Mouse (Mus musculus): ENCODE data around the gene Szt2. TPM values are rescaled to one million over a fixed set of nuclear protein-coding genes. Genes with fewer than 3 reads are reported as not detected.

The Szt2 gene
- polyA plus RNA-seq, 1 experiment: 7.6 TPM

DNA sequence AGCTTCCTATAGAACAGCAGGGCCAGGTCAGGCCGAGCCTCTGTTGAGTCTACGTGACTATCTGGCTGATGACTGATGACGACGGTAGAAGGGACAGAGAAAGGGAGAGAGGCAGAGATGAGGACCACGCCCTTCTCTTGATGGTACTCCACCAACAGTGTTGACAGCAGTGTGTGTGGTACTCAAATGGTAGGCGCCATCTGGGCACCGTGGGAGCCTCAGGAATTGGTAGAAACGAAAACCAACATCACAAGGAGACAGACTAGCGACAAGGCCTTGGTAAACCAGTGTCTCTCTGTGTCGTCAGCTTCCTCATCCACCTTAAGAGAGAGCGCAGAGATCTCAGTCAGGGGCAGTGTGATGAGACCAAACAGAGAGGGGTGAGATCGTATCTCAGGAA lies 41.5 kb downstream of the Szt2 start:
- no peak for TF ChIP-seq USF1 (IDR thresholded peaks at IDR 0.05; ENCODE audit: low read depth)
- TF ChIP-seq CTCF (IDR thresholded peaks at IDR 0.05; ENCODE audit: control insufficient read depth, insufficient read depth, insufficient read length): no peak
- TF ChIP-seq MAX (IDR thresholded peaks at IDR 0.05): no peak
- TF ChIP-seq FOSL1 (IDR thresholded peaks at IDR 0.05; ENCODE audit: insufficient read depth, low read length, poor library complexity, severe bottlenecking): no peak
- no peak for TF ChIP-seq MYOD1 (IDR thresholded peaks at IDR 0.05; ENCODE audit: control insufficient read depth, insufficient read length, low read depth)
- TF ChIP-seq MYOG (IDR thresholded peaks at IDR 0.05; ENCODE audit: control insufficient read depth, extremely low read depth, insufficient read length): no peak
- no peak for TF ChIP-seq CEBPB (IDR thresholded peaks at IDR 0.05; ENCODE audit: low read depth)

DNA sequence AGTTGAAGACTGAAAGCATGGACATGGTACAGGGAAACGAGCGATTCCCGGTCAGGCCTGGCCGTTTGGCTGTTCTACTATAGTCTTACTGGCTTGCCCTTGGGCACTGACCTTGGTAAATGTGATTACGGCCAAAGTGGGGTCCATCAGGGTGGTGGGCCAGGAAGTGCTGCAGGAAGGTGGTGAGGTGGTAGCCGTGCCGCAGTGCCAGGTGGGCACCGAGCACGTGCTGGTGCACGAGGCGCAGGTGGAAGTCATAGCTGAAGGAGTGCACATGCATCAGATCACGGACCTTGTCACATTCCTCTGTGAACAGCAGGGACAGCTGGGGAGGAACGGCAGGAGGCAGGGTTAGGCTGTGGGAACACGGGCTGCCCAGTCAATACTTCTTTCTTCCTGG lies 43.1 kb downstream of the Szt2 start:
- Histone ChIP-seq H3K4me3 (ENCODE audit: insufficient read depth, poor library complexity, severe bottlenecking) (no peak overlapping the region), H3K27me3 (ENCODE audit: control insufficient read depth, insufficient read depth, insufficient read length) (no peaks in the 10 kb centered on the region), H3K79me2 (ENCODE audit: control insufficient read depth, insufficient read depth) (no peaks in the 10 kb centered on the region), H3K36me3 (ENCODE audit: control insufficient read depth, insufficient read depth) (peaks cover 32% of the 10 kb centered on the region), H3K79me3 (ENCODE audit: low read depth) (no peaks in the 10 kb centered on the region), H3ac (ENCODE audit: control insufficient read depth, insufficient read length, low read depth) (no peak overlapping the region)
- TF ChIP-seq FOSL1 (IDR thresholded peaks at IDR 0.05; ENCODE audit: insufficient read depth, low read length, poor library complexity, severe bottlenecking) (no peak), MAX (IDR thresholded peaks at IDR 0.05) (no peak), MYOG (IDR thresholded peaks at IDR 0.05; ENCODE audit: control insufficient read depth, extremely low read depth, insufficient read length) (no peak), CEBPB (IDR thresholded peaks at IDR 0.05; ENCODE audit: low read depth) (no peak), USF1 (IDR thresholded peaks at IDR 0.05; ENCODE audit: low read depth) (no peak), MYOD1 (IDR thresholded peaks at IDR 0.05; ENCODE audit: control insufficient read depth, insufficient read length, low read depth) (no peak), CTCF (IDR thresholded peaks at IDR 0.05; ENCODE audit: control insufficient read depth, insufficient read depth, insufficient read length) (no peak)

More for the DNA sequence above, 41.5 kb downstream of the Szt2 start:
- Histone ChIP-seq H3K27me3 (ENCODE audit: control insufficient read depth, insufficient read depth, insufficient read length) (no peaks in the 10 kb centered on the region), H3K79me2 (ENCODE audit: control insufficient read depth, insufficient read depth) (no peaks in the 10 kb centered on the region), H3K79me3 (ENCODE audit: low read depth) (no peaks in the 10 kb centered on the region), H3K4me3 (ENCODE audit: insufficient read depth, poor library complexity, severe bottlenecking) (no peak overlapping the region), H3ac (ENCODE audit: control insufficient read depth, insufficient read length, low read depth) (no peak overlapping the region), H3K36me3 (ENCODE audit: control insufficient read depth, insufficient read depth) (peaks cover 39% of the 10 kb centered on the region)

DNA sequence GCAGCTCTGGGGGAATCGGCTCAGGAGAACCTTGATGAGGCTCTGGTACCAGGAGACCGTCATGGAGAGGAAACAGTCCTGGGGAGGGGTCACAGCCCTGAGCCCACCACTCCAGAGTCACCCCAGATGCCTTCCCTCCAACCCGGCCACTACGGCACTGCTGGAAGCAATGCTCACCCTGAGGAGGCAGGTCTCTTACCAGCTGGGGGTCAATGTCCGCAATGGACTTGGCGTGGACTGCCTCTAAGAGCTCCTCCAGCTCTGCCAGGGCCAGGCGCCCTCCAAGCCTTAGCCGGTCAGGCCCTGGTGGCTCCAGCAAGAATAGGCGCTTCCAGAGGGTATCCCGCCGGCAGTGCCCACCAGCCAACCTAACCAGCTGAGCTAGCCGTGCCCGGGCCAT lies 44.4 kb downstream of the Szt2 start:
- TF ChIP-seq MAX (IDR thresholded peaks at IDR 0.05) (no peak), MYOG (IDR thresholded peaks at IDR 0.05; ENCODE audit: control insufficient read depth, extremely low read depth, insufficient read length) (no peak), MYOD1 (IDR thresholded peaks at IDR 0.05; ENCODE audit: control insufficient read depth, insufficient read length, low read depth) (no peak), FOSL1 (IDR thresholded peaks at IDR 0.05; ENCODE audit: insufficient read depth, low read length, poor library complexity, severe bottlenecking) (no peak), USF1 (IDR thresholded peaks at IDR 0.05; ENCODE audit: low read depth) (no peak), CTCF (IDR thresholded peaks at IDR 0.05; ENCODE audit: control insufficient read depth, insufficient read depth, insufficient read length) (no peak), CEBPB (IDR thresholded peaks at IDR 0.05; ENCODE audit: low read depth) (no peak)
- Histone ChIP-seq H3K36me3 (ENCODE audit: control insufficient read depth, insufficient read depth) (peaks cover 31% of the 10 kb centered on the region), H3K79me3 (ENCODE audit: low read depth) (no peaks in the 10 kb centered on the region), H3K27me3 (ENCODE audit: control insufficient read depth, insufficient read depth, insufficient read length) (no peaks in the 10 kb centered on the region), H3K4me3 (ENCODE audit: insufficient read depth, poor library complexity, severe bottlenecking) (no peak overlapping the region), H3ac (ENCODE audit: control insufficient read depth, insufficient read length, low read depth) (no peak overlapping the region), H3K79me2 (ENCODE audit: control insufficient read depth, insufficient read depth) (no peaks in the 10 kb centered on the region)

GRCm38 (mm10) chr4:118363985-118364384 lies 45.1 kb downstream of the Szt2 start:
- no peak for TF ChIP-seq MYOG (IDR thresholded peaks at IDR 0.05; ENCODE audit: control insufficient read depth, extremely low read depth, insufficient read length)
- TF ChIP-seq MAX (IDR thresholded peaks at IDR 0.05): no peak
- peak; percentile 94 for TF ChIP-seq MYOD1 (IDR thresholded peaks at IDR 0.05; ENCODE audit: control insufficient read depth, insufficient read length, low read depth)
- TF ChIP-seq FOSL1 (IDR thresholded peaks at IDR 0.05; ENCODE audit: insufficient read depth, low read length, poor library complexity, severe bottlenecking): no peak
- no peak for TF ChIP-seq USF1 (IDR thresholded peaks at IDR 0.05; ENCODE audit: low read depth)
- TF ChIP-seq CEBPB (IDR thresholded peaks at IDR 0.05; ENCODE audit: low read depth): no peak
- no peak for TF ChIP-seq CTCF (IDR thresholded peaks at IDR 0.05; ENCODE audit: control insufficient read depth, insufficient read depth, insufficient read length)
- no peaks in the 10 kb centered on the region for H3K79me2 ChIP-seq (ENCODE audit: control insufficient read depth, insufficient read depth)
- no peak overlapping the region for H3K4me3 ChIP-seq (ENCODE audit: insufficient read depth, poor library complexity, severe bottlenecking)
- no peaks in the 10 kb centered on the region for H3K27me3 ChIP-seq (ENCODE audit: control insufficient read depth, insufficient read depth, insufficient read length)
- H3K36me3 ChIP-seq (ENCODE audit: control insufficient read depth, insufficient read depth): peaks cover 25% of the 10 kb centered on the region
- no peak overlapping the region for H3ac ChIP-seq (ENCODE audit: control insufficient read depth, insufficient read length, low read depth)
- H3K79me3 ChIP-seq (ENCODE audit: low read depth): no peaks in the 10 kb centered on the region

GRCm38 (mm10) chr4:118362879-118363278 lies 46.2 kb downstream of the Szt2 start:
- TF ChIP-seq CEBPB (IDR thresholded peaks at IDR 0.05; ENCODE audit: low read depth) (no peak), MYOG (IDR thresholded peaks at IDR 0.05; ENCODE audit: control insufficient read depth, extremely low read depth, insufficient read length) (no peak), MYOD1 (IDR thresholded peaks at IDR 0.05; ENCODE audit: control insufficient read depth, insufficient read length, low read depth) (no peak), CTCF (IDR thresholded peaks at IDR 0.05; ENCODE audit: control insufficient read depth, insufficient read depth, insufficient read length) (no peak), FOSL1 (IDR thresholded peaks at IDR 0.05; ENCODE audit: insufficient read depth, low read length, poor library complexity, severe bottlenecking) (no peak), USF1 (IDR thresholded peaks at IDR 0.05; ENCODE audit: low read depth) (no peak), MAX (IDR thresholded peaks at IDR 0.05) (no peak)
- Histone ChIP-seq H3K4me3 (ENCODE audit: insufficient read depth, poor library complexity, severe bottlenecking) (no peak overlapping the region), H3K79me2 (ENCODE audit: control insufficient read depth, insufficient read depth) (no peaks in the 10 kb centered on the region), H3K79me3 (ENCODE audit: low read depth) (no peaks in the 10 kb centered on the region), H3K27me3 (ENCODE audit: control insufficient read depth, insufficient read depth, insufficient read length) (no peaks in the 10 kb centered on the region), H3ac (ENCODE audit: control insufficient read depth, insufficient read length, low read depth) (no peak overlapping the region), H3K36me3 (ENCODE audit: control insufficient read depth, insufficient read depth) (peaks cover 20% of the 10 kb centered on the region)

DNA sequence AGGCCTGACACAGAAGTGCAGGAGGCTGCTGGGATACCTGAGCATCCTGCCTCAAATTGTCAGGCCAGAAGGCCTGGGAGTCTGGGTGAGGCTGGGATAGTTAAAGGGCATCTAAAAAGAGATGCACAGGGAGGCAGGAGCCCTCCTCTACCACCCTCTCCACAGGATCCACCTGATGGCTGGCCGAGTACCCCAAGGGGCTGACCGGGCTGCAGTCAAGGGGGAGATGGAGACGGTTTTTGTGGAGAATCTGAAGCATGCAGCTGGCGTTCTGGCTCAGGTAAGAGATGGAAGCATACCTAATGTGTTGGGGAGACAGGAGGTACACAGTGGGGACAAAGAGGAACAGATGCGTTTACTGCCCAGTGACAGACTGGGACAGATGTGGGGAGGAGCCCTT lies 47.6 kb downstream of the Szt2 start:
- peaks cover 13% of the 10 kb centered on the region for H3K36me3 ChIP-seq (ENCODE audit: control insufficient read depth, insufficient read depth)
- H3K4me3 ChIP-seq (ENCODE audit: insufficient read depth, poor library complexity, severe bottlenecking): no peak overlapping the region
- H3K27me3 ChIP-seq (ENCODE audit: control insufficient read depth, insufficient read depth, insufficient read length): no peaks in the 10 kb centered on the region
- H3K79me3 ChIP-seq (ENCODE audit: low read depth): no peaks in the 10 kb centered on the region
- no peak for TF ChIP-seq MAX (IDR thresholded peaks at IDR 0.05)
- TF ChIP-seq MYOG (IDR thresholded peaks at IDR 0.05; ENCODE audit: control insufficient read depth, extremely low read depth, insufficient read length): no peak
- peak; percentile 18 for TF ChIP-seq MYOD1 (IDR thresholded peaks at IDR 0.05; ENCODE audit: control insufficient read depth, insufficient read length, low read depth)
- no peak for TF ChIP-seq USF1 (IDR thresholded peaks at IDR 0.05; ENCODE audit: low read depth)
- no peak for TF ChIP-seq CEBPB (IDR thresholded peaks at IDR 0.05; ENCODE audit: low read depth)
- no peak for TF ChIP-seq FOSL1 (IDR thresholded peaks at IDR 0.05; ENCODE audit: insufficient read depth, low read length, poor library complexity, severe bottlenecking)
- no peak for TF ChIP-seq CTCF (IDR thresholded peaks at IDR 0.05; ENCODE audit: control insufficient read depth, insufficient read depth, insufficient read length)
- H3K79me2 ChIP-seq (ENCODE audit: control insufficient read depth, insufficient read depth): no peaks in the 10 kb centered on the region
- H3ac ChIP-seq (ENCODE audit: control insufficient read depth, insufficient read length, low read depth): no peak overlapping the region
